Mouse (Mus musculus): Measurements from ENCODE around the gene Tmem259. TPM values are rescaled to one million over a fixed set of nuclear protein-coding genes. Genes with fewer than 3 reads are reported as not detected.
A peak's percentile ranks its signal among the peaks of the same experiment; 100 is the strongest.

The Tmem259 gene
- total RNA-seq, 4 experiments from 2014 or later = 105 to 117 (median 113) TPM

GRCm38 (mm10) chr10:79987771-79988505 is 3.8 kb upstream of the Tmem259 start:
- DNase-seq (ENCODE audit: low spot score in 2 of 2) = no peak

GRCm38 (mm10) chr10:79986963-79987362 is 2.8 kb upstream of the Tmem259 start:
- DNase-seq (ENCODE audit: low spot score in 2 of 2) = peak; percentile 68 to 78

- DNase-seq (ENCODE audit: low spot score in 2 of 2) = no peak
Measured at GRCm38 (mm10) chr10:79986232-79986878, 2.2 kb upstream of the Tmem259 start.

- peak; percentile 63 to 71 for DNase-seq (ENCODE audit: low spot score in 2 of 2)
Measured at GRCm38 (mm10) chr10:79985334-79986231, 1.5 kb upstream of the Tmem259 start.

GRCm38 (mm10) chr10:79984871-79985270 is 741 bp upstream of the Tmem259 start:
- peak; percentile 93 to 99 for DNase-seq (ENCODE audit: low spot score in 2 of 2)

GRCm38 (mm10) chr10:79983670-79984069 is 460 bp downstream of the Tmem259 start:
- peak; percentile 67 to 82 for DNase-seq (ENCODE audit: low spot score in 2 of 2)

- DNase-seq (ENCODE audit: low spot score in 2 of 2) = no peak
Measured at GRCm38 (mm10) chr10:79983205-79983604, 925 bp downstream of the Tmem259 start.

GRCm38 (mm10) chr10:79979401-79980155 is 4.6 kb downstream of the Tmem259 start:
- DNase-seq (ENCODE audit: low spot score in 2 of 2) = no peak

- DNase-seq (ENCODE audit: low spot score in 2 of 2) = no peak
Measured at GRCm38 (mm10) chr10:79978061-79978460, 6.1 kb downstream of the Tmem259 start.

GRCm38 (mm10) chr10:79977324-79977723 is 6.8 kb downstream of the Tmem259 start:
- no peak for DNase-seq (ENCODE audit: low spot score in 2 of 2)

- no peak for DNase-seq (ENCODE audit: low spot score in 2 of 2)
Measured at GRCm38 (mm10) chr10:79976722-79977107, 7.4 kb downstream of the Tmem259 start.

GRCm38 (mm10) chr10:79976071-79976721 is 7.9 kb downstream of the Tmem259 start:
- no peak for DNase-seq (ENCODE audit: low spot score in 2 of 2)

- DNase-seq (ENCODE audit: low spot score in 2 of 2) = no peak
Measured at GRCm38 (mm10) chr10:79974668-79975067, 9.5 kb downstream of the Tmem259 start.

GRCm38 (mm10) chr10:79974087-79974486 is 10.0 kb downstream of the Tmem259 start:
- DNase-seq (ENCODE audit: low spot score in 2 of 2) = no peak

- no peak for DNase-seq (ENCODE audit: low spot score in 2 of 2)
Measured at GRCm38 (mm10) chr10:79972831-79973230, 11.3 kb downstream of the Tmem259 start.

GRCm38 (mm10) chr10:79971183-79971497 is 13.0 kb downstream of the Tmem259 start:
- DNase-seq (ENCODE audit: low spot score in 2 of 2) = no peak

- no peak for DNase-seq (ENCODE audit: low spot score in 2 of 2)
Measured at GRCm38 (mm10) chr10:79970415-79971182, 13.5 kb downstream of the Tmem259 start, which contains the start of gene Grin3b. Gene Grin3b (plus strand): TSS chr10:79970715.

GRCm38 (mm10) chr10:79969124-79969568 is 15.0 kb downstream of the Tmem259 start:
- no peak for DNase-seq (ENCODE audit: low spot score in 2 of 2)

GRCm38 (mm10) chr10:79968181-79968580 is 15.9 kb downstream of the Tmem259 start:
- no peak for DNase-seq (ENCODE audit: low spot score in 2 of 2)

GRCm38 (mm10) chr10:79966886-79967400 is 17.2 kb downstream of the Tmem259 start:
- DNase-seq (ENCODE audit: low spot score in 2 of 2) = no peak

Measured in left cerebral cortex, adult 8-10 months (tissue).